In the genomic region with DNA sequence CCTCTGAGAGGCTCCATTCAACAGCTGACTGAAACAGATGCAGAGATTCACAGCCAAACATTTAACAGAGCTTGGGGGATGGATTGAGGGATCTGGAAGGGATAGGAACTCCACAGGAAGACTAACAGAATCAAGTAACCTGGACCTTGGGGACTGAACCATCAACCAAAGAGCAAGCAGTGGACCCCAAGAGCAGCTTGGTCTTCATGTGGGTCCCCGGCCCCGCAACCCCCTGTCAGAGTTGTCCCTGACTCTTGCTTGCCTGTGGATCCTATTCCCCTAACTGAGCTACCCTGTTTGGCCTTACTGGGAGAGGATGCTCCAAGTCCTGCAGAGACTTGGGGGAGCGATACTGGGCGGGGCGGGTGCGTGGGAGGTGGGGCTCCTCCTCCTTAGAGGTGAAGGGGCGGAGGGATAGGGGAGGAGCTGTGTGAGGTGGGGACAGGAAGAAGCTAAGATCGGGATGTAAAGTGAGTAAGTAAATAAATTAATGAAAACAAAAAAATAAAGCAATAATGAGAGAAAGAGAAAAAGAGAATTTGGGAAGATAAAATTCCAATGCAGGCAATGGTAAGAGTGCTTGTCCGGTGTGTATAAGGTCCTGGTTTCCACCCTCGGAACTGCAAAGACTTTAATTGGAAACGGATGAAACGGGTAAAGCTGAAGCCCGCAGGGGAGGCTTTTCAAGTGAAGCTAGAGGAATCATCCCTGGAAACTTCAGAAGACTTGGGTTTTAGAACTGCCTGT, we compare ENCODE assay signal across 8 mouse cellular contexts. TPM values are rescaled to one million over a fixed set of nuclear protein-coding genes. Genes with fewer than 3 reads are reported as not detected.
DNase-seq lines count a peak whose midpoint lies in the region; ATAC-seq lines count a peak whose summit lies in the region.

No protein-coding gene starts in this region.

- no peak overlapping the region for H3K27ac ChIP-seq in limb, embryonic 15.5 days
- no peak overlapping the region for H3K27ac ChIP-seq in stomach, embryonic 14.5 days (ENCODE audit: low read length)

- H3K9ac ChIP-seq in limb, embryonic 15.5 days: no peak overlapping the region
- H3K9ac ChIP-seq in stomach, embryonic 14.5 days (replicated peaks; ENCODE audit: low read depth, low read length): no peak overlapping the region

- intact Hi-C loops in left cerebral cortex, postnatal 14 days (cut with DNase I): no loop called here

- ATAC-seq in limb, embryonic 15.5 days (ENCODE audit: insufficient number of reproducible peaks, low FRiP score, low TSS enrichment, low read depth): no peak
- ATAC-seq in stomach, embryonic 14.5 days (ENCODE audit: insufficient number of reproducible peaks, insufficient read depth, low FRiP score, low read depth): 0 out of 2 replicates have a peak, but pooled peaks have one; percentile 37
- ATAC-seq in cerebellum, adult (ENCODE audit: insufficient number of reproducible peaks, low FRiP score, low TSS enrichment): no peak

- H3K4me3 ChIP-seq in erythroblast, embryonic 14.5 days (replicated peaks): peak overlapping the region; percentile 33
- H3K4me3 ChIP-seq in limb, embryonic 15.5 days: peak overlapping the region; percentile 27
- no peak overlapping the region; the same call in 1 of the 2 replicates for H3K4me3 ChIP-seq in stomach, embryonic 14.5 days (ENCODE audit: low read depth, low read length)

- no peaks in the 10 kb centered on the region for H3K36me3 ChIP-seq in erythroblast, embryonic 14.5 days (ENCODE audit: control insufficient read depth)
- no peaks in the 10 kb centered on the region for H3K36me3 ChIP-seq in limb, embryonic 15.5 days
- H3K36me3 ChIP-seq in stomach, embryonic 14.5 days (ENCODE audit: control insufficient read depth, insufficient read depth, low read length): no peaks in the 10 kb centered on the region

- H3K27me3 ChIP-seq in erythroblast, embryonic 14.5 days (ENCODE audit: control insufficient read depth): peaks cover 7% of the 10 kb centered on the region
- no peaks in the 10 kb centered on the region for H3K27me3 ChIP-seq in limb, embryonic 15.5 days
- no peaks in the 10 kb centered on the region for H3K27me3 ChIP-seq in stomach, embryonic 14.5 days (ENCODE audit: control insufficient read depth, insufficient read depth, low read length)

- no peaks in the 10 kb centered on the region for H3K9me3 ChIP-seq in erythroblast, embryonic 14.5 days (ENCODE audit: control insufficient read depth, low read length)
- H3K9me3 ChIP-seq in limb, embryonic 15.5 days: no peaks in the 10 kb centered on the region
- no peaks in the 10 kb centered on the region for H3K9me3 ChIP-seq in stomach, embryonic 14.5 days (ENCODE audit: control insufficient read depth, low read depth, low read length)

- peak; percentile 32 for DNase-seq in retina, postnatal 1 day
- DNase-seq in retina, embryonic 14.5 days (ENCODE audit: low spot score): no peak
- no peak for DNase-seq in left cerebral cortex, postnatal 14 days (ENCODE audit: low spot score in 2 of 2)
- no peak for DNase-seq in right cerebral cortex, postnatal 36 days (ENCODE audit: low spot score in 2 of 2)

- peak overlapping the region; percentile 40 for H3K4me2 ChIP-seq in limb, embryonic 15.5 days
- peak overlapping the region; percentile 36 for H3K4me2 ChIP-seq in stomach, embryonic 14.5 days (replicated peaks; ENCODE audit: low read depth, low read length)

- 15% methylated on average over 13 of the region's 13 CpGs for WGBS in limb, embryonic 15.5 days
- WGBS in stomach, embryonic 14.5 days: 17% methylated on average over 13 of the region's 13 CpGs

- H3K4me1 ChIP-seq in erythroblast, embryonic 14.5 days (ENCODE audit: control insufficient read depth): peaks cover 20% of the 10 kb centered on the region
- peaks cover 7% of the 10 kb centered on the region for H3K4me1 ChIP-seq in limb, embryonic 15.5 days
- H3K4me1 ChIP-seq in stomach, embryonic 14.5 days (ENCODE audit: control insufficient read depth, insufficient read depth, low read length): no peaks in the 10 kb centered on the region

RNA-seq across cellular contexts. Expression of a gene that starts 36.7 kb away (rescaled TPM):
- polyA plus RNA-seq in erythroblast, embryonic 14.5 days (2012): 4.5 and 4.8 TPM in 2 replicates
- 44.7 and 50.1 TPM in 2 replicates for polyA plus RNA-seq in limb, embryonic 15.5 days (2015; fragmentation: Nextera tagmentation; extraction: Ambion mirVana)
- 35.4 and 41.4 TPM in 2 replicates for polyA plus RNA-seq in stomach, embryonic 14.5 days (2014; fragmentation: Nextera tagmentation; extraction: Ambion mirVana)
- total RNA-seq in left cerebral cortex, postnatal 14 days (2021): 100 to 1,000 TPM; 203 to 217 TPM

RNA-seq across cellular contexts. Expression of a gene that starts 46.6 kb away (rescaled TPM):
- not detected in 2 replicates for polyA plus RNA-seq in erythroblast, embryonic 14.5 days (2012)
- polyA plus RNA-seq in limb, embryonic 15.5 days (2015; fragmentation: Nextera tagmentation; extraction: Ambion mirVana): 69.2 and 73.7 TPM in 2 replicates
- polyA plus RNA-seq in stomach, embryonic 14.5 days (2014; fragmentation: Nextera tagmentation; extraction: Ambion mirVana): 83.7 and 97.9 TPM in 2 replicates
- 10 to 100 TPM; 52.4 to 57.3 TPM for total RNA-seq in left cerebral cortex, postnatal 14 days (2021)

Comparison
In these comparisons a context has a peak if more than half of its experiments do, and no peak if none do; other contexts are left out.
1. RNA of a gene that starts 46.6 kb away (polyA plus RNA-seq): 83.7 to 97.9 TPM in stomach, embryonic 14.5 days and 69.2 to 73.7 TPM in limb, embryonic 15.5 days; not detected in erythroblast, embryonic 14.5 days; every median in the first group is over 10 times any median in the second.